Mouse (Mus musculus) lung, adult 2 months (tissue): ENCODE measurements around the gene Trappc6a.

Experiments used
- CTCF ChIP-seq: fragments of 200-500 bp; IDR thresholded peaks from 2 replicates; pipeline ENCODE4 v1.5.1; 2011; ENCODE audit warnings: mild to moderate bottlenecking, low read length, control low read depth; ENCODE audit not compliant: insufficient read depth
- POLR2A ChIP-seq: fragments of 200-500 bp; IDR thresholded peaks from 2 replicates; pipeline ENCODE4 v1.6.1; 2011; ENCODE audit warnings: low read depth, mild to moderate bottlenecking, control low read depth, low read length, borderline replicate concordance; ENCODE audit errors: extremely low read depth

- TF ChIP-seq POLR2A (no peak), CTCF (no peak)
Measured at GRCm38 (mm10) chr7:19477624-19478384, 30.4 kb upstream of the Trappc6a start.
